Mouse (Mus musculus) kidney, embryonic 14.5 days (tissue): ENCODE results near the gene Ghrhr. TPM values are rescaled to one million over a fixed set of nuclear protein-coding genes. Genes with fewer than 3 reads are reported as not detected.

Experiments used
- ATAC-seq: fragments of 200-750 bp; cut with Nextera tagmentation; 2 replicates; pipeline ENCODE4 v1.8.0; 2017; ENCODE audit warnings: moderate number of reproducible peaks, mild to moderate bottlenecking, moderate TSS enrichment, moderate library complexity; ENCODE audit not compliant: low FRiP score, low TSS enrichment
- H3K27ac ChIP-seq: fragments of 300-500 bp; sonication (generic); 2 replicates; pipeline ENCODE4 v1.5.1; 2014; ENCODE audit warnings: low read depth, mild to moderate bottlenecking, low read length, moderate library complexity, mixed read lengths
- H3K27me3 ChIP-seq: fragments of 300-500 bp; sonication (generic); 2 replicates; pipeline ENCODE4 v1.6.1; 2014; ENCODE audit warnings: mild to moderate bottlenecking, low read length; ENCODE audit not compliant: control insufficient read depth, insufficient read depth
- H3K36me3 ChIP-seq: fragments of 300-500 bp; sonication (generic); 2 replicates; pipeline ENCODE4 v1.6.1; 2014; ENCODE audit warnings: low read length, mixed read lengths; ENCODE audit not compliant: control insufficient read depth, insufficient read depth
- H3K4me1 ChIP-seq: fragments of 300-500 bp; sonication (generic); 2 replicates; pipeline ENCODE4 v1.6.1; 2014; ENCODE audit warnings: low read length, mixed read lengths; ENCODE audit not compliant: control insufficient read depth, insufficient read depth
- H3K4me2 ChIP-seq: fragments of 300-500 bp; sonication (generic); replicated peaks from 2 replicates; pipeline ENCODE4 v1.6.1; 2014; ENCODE audit warnings: low read depth, mild to moderate bottlenecking, low read length
- H3K4me3 ChIP-seq: fragments of 300-500 bp; sonication (generic); 2 replicates; pipeline ENCODE4 v1.5.1; 2014; ENCODE audit warnings: mild to moderate bottlenecking, low read length
- H3K9ac ChIP-seq: fragments of 300-500 bp; sonication (generic); 2 replicates; pipeline ENCODE4 v1.6.1; 2014; ENCODE audit warnings: low read depth, mild to moderate bottlenecking, low read length, moderate library complexity
- H3K9me3 ChIP-seq: fragments of 300-500 bp; sonication (generic); 2 replicates; pipeline ENCODE4 v1.6.1; 2016; ENCODE audit warnings: low read length; ENCODE audit not compliant: control insufficient read depth
- WGBS: fragments of 180-500 bp; shearing (Covaris S2); extraction: QIAGEN DNeasy Blood & Tissue Kit; methylation state at CpG from one replicate; pipeline ENCODE4 v1.1.7; 2014; 5-methylcytosine and 5-hydroxymethylcytosine counted together
- polyA plus RNA-seq: library from polyadenylated mRNA; unstranded; fragments of >200 nt; fragmentation: Nextera tagmentation; extraction: Ambion mirVana; gene quantifications from 2 replicates; pipeline ENCODE4 v1.2.1, GENCODE M21; 2014

The Ghrhr gene
- polyA plus RNA-seq, 1 experiment from 2014 or later: not detected

DNA sequence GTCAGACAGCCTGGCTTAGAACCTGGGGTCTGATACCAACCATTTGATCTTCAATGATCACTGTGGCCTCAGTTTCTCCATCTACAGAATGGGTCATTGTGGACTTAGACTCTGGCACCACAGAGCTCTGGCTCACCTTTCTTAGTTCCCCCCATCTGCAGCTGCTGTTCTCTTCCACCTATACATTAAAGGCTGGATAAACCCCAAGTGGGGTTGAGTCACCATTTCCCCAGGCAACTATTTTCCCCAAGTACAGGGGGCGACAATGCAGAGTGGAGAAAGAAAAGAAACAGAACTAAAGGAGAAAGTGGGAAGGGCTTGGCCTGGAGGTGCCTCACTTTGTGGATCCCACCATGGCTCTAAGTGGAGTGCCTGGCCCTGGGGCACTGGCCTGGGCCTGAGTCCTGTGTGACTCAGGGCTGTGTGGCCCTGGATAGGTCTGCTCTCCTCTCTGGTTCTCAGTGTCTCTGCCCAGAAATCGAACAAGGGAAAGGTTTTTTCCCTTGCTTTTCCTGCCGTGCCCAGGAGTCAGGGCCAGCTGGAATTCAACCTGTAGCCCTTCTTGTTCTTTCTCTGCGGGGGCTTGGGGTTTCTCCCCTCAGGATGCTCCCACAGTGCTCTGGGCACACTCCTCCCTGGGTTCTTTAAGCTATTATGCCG lies 19.0 kb upstream of the Ghrhr start:
- Histone ChIP-seq H3K9ac (no peak overlapping the region), H3K4me1 (no peaks in the 10 kb centered on the region), H3K27ac (no peak overlapping the region; the same call in 1 of the 2 replicates), H3K36me3 (no peaks in the 10 kb centered on the region), H3K9me3 (no peaks in the 10 kb centered on the region), H3K4me3 (no peak overlapping the region), H3K4me2 (no peak overlapping the region), H3K27me3 (no peaks in the 10 kb centered on the region)
- ATAC-seq: no peak; the same call in 1 of the 2 replicates
- WGBS: 69% methylated on average over 5 of the region's 5 CpGs

DNA sequence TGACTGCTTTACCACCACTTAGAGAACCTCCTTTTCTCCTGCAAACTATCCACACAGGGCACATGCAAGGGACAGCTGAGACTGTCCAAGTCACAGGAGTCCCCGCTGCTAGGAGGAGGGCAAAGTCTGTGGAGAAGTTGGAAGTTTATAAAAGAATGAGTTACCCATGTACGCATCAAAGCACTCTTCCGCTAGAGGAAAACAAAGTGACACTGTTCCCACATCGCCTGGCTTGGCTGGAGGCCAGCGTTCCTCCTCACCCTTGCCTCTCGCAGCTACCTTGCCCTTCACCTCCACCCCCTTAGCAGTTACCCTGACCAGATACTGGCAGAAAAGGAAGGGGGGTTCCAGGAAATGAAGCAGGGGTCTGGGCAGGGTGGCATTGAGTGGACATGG lies 18.5 kb upstream of the Ghrhr start:
- peak; percentile 25; the same call in 1 of the 2 replicates for ATAC-seq
- H3K4me2 ChIP-seq: no peak overlapping the region
- H3K9me3 ChIP-seq: no peaks in the 10 kb centered on the region
- 53% methylated on average over 6 of the region's 6 CpGs for WGBS
- H3K4me1 ChIP-seq: no peaks in the 10 kb centered on the region
- no peak overlapping the region for H3K9ac ChIP-seq
- no peak overlapping the region for H3K4me3 ChIP-seq
- H3K27me3 ChIP-seq: no peaks in the 10 kb centered on the region
- H3K27ac ChIP-seq: no peak overlapping the region; the same call in 1 of the 2 replicates
- H3K36me3 ChIP-seq: no peaks in the 10 kb centered on the region

DNA sequence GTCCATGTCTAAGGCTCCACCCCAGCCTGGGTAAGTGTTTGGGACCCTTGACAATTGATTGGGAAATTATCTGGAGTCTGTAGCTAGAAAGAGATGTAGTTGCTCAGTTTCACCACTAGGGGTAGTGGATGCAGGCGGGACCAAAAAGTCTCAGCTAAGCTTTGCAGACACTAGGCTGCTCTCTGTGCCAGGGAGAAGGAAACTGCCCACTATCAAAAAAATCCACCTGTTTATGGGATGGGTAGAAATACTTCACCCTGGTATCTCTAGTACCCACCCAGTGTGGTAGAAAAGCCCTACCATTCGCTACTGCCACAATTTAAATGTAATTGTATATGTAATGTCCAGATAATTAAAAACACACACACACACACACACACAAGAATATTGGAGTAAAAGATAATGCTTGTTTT lies 17.4 kb upstream of the Ghrhr start:
- H3K4me3 ChIP-seq: no peak overlapping the region
- no peak overlapping the region for H3K9ac ChIP-seq
- H3K36me3 ChIP-seq: no peaks in the 10 kb centered on the region
- H3K27ac ChIP-seq: no peak overlapping the region
- H3K4me1 ChIP-seq: no peaks in the 10 kb centered on the region
- no peak for ATAC-seq
- WGBS: 30% methylated on average over 2 of the region's 2 CpGs
- H3K27me3 ChIP-seq: no peaks in the 10 kb centered on the region
- H3K9me3 ChIP-seq: no peaks in the 10 kb centered on the region
- no peak overlapping the region for H3K4me2 ChIP-seq

DNA sequence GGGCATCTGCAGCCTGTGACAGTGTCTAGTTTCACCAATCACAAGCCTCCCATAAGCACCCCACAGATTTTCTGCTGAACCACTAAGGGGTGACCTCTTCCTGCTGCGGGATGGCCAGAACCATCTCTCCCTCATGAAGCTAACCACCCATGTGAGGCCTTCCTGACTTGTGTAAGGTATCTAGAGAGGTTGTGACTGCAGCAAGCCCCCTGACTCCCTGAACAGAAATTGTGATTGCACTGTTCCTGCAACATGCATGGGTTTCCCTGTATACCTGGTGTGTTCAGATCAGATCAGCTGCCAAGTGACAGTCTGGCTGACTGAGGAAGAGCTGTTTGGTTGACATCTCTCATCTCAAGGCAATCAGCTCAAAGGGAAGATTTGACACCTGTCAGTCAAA lies 13.4 kb upstream of the Ghrhr start:
- H3K36me3 ChIP-seq: no peaks in the 10 kb centered on the region
- ATAC-seq: no peak
- no peak overlapping the region for H3K4me3 ChIP-seq
- no peaks in the 10 kb centered on the region for H3K4me1 ChIP-seq
- WGBS: 93% methylated on average over 1 of the region's 1 CpGs
- H3K4me2 ChIP-seq: no peak overlapping the region
- H3K27me3 ChIP-seq: no peaks in the 10 kb centered on the region
- H3K27ac ChIP-seq: no peak overlapping the region
- H3K9ac ChIP-seq: no peak overlapping the region
- H3K9me3 ChIP-seq: no peaks in the 10 kb centered on the region

DNA sequence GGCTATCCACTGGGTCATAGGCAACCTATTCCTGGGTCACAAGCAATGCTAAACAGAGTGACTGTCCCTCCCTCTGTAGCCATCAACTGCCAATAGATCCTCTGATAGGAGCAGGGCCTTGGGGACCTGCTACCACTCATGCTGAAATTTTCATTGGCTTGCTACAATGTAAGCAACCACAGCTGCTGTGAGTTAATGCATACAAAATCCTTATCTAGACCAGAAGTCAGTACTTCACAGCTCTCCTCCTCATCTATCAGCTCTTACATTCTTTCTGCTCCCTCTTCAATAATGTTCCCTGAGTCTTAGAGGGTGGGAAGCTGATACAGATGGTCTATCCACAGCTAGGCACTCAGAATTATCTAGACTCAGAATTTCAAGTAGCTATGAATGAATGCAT lies 9.0 kb upstream of the Ghrhr start:
- no peak overlapping the region for H3K27ac ChIP-seq
- no peaks in the 10 kb centered on the region for H3K9me3 ChIP-seq
- H3K27me3 ChIP-seq: no peaks in the 10 kb centered on the region
- no peaks in the 10 kb centered on the region for H3K4me1 ChIP-seq
- no peak for ATAC-seq
- no peaks in the 10 kb centered on the region for H3K36me3 ChIP-seq
- H3K9ac ChIP-seq: no peak overlapping the region
- H3K4me3 ChIP-seq: no peak overlapping the region
- H3K4me2 ChIP-seq: no peak overlapping the region

DNA sequence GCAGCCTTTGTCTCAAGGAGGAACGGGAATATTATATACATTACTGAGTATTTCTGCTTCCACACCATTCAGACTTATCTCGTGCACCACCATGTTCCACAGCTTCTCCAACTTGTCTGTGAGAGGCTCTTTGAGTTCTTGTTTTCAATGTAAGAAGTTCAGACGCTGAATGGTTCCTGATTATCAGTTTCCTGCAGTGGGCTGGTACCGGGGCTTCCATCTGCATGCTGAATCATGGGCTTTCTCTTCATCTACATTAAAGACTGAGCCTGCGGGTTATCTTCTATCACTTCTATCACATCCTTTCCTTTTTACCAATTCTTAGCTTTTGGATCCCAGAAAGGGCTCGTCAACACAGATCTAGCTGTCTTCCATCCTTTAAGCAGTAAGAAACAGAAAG lies 5.3 kb upstream of the Ghrhr start:
- H3K9ac ChIP-seq: no peak overlapping the region
- no peak overlapping the region for H3K4me3 ChIP-seq
- H3K9me3 ChIP-seq: no peaks in the 10 kb centered on the region
- H3K4me2 ChIP-seq: no peak overlapping the region
- 91% methylated on average over 6 of the region's 6 CpGs for WGBS
- H3K36me3 ChIP-seq: no peaks in the 10 kb centered on the region
- no peaks in the 10 kb centered on the region for H3K27me3 ChIP-seq
- no peak overlapping the region for H3K27ac ChIP-seq
- no peaks in the 10 kb centered on the region for H3K4me1 ChIP-seq
- no peak for ATAC-seq

DNA sequence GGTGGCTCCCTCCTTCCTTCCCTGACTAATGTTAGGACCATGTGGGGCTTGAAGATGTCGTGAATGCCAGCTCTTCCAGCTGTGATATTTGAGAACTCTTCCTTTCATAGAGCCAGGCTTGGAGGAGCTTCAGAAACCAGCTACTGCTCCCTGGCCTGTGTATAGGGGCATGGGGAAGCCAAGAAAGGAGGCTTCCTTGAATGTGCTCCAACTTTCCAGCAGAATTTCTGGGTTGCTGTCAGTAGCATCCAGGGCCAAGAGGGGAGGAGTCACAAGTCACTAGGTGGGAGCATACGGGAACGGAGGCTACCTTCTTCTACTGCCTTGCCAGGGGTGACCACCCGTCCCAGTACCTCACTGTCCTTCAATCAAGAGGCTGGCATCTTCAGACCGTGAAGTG lies 416 bp downstream of the Ghrhr start:
- Histone ChIP-seq H3K27me3 (no peaks in the 10 kb centered on the region), H3K36me3 (no peaks in the 10 kb centered on the region), H3K4me2 (no peak overlapping the region), H3K9me3 (no peaks in the 10 kb centered on the region), H3K9ac (no peak overlapping the region), H3K4me1 (no peaks in the 10 kb centered on the region), H3K4me3 (no peak overlapping the region), H3K27ac (no peak overlapping the region)
- no peak for ATAC-seq
- 75% methylated on average over 5 of the region's 5 CpGs for WGBS

DNA sequence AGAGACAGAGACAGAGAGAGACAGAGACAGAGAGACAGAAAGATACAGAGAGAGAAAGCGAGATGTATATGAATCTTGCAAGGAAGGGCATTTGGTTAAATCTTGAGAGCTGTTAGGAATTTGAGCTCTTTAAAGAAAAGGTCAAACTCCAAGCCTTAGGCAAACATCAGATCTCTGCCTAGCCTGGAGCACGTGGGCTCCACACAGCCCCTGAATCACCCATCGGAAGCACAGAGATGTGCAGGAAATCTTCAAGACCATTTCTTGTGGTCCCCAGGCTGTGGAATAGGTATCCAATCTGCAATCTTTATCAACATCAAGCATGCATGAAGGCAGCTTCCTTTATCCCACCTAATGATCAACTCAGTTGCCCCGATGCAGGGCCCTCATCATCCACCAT lies 1.4 kb downstream of the Ghrhr start:
- 80% methylated on average over 4 of the region's 4 CpGs for WGBS
- no peak overlapping the region for H3K4me2 ChIP-seq
- H3K36me3 ChIP-seq: no peaks in the 10 kb centered on the region
- no peaks in the 10 kb centered on the region for H3K9me3 ChIP-seq
- ATAC-seq: no peak
- H3K4me1 ChIP-seq: no peaks in the 10 kb centered on the region
- H3K9ac ChIP-seq: no peak overlapping the region
- H3K27ac ChIP-seq: no peak overlapping the region
- no peaks in the 10 kb centered on the region for H3K27me3 ChIP-seq
- H3K4me3 ChIP-seq: no peak overlapping the region

DNA sequence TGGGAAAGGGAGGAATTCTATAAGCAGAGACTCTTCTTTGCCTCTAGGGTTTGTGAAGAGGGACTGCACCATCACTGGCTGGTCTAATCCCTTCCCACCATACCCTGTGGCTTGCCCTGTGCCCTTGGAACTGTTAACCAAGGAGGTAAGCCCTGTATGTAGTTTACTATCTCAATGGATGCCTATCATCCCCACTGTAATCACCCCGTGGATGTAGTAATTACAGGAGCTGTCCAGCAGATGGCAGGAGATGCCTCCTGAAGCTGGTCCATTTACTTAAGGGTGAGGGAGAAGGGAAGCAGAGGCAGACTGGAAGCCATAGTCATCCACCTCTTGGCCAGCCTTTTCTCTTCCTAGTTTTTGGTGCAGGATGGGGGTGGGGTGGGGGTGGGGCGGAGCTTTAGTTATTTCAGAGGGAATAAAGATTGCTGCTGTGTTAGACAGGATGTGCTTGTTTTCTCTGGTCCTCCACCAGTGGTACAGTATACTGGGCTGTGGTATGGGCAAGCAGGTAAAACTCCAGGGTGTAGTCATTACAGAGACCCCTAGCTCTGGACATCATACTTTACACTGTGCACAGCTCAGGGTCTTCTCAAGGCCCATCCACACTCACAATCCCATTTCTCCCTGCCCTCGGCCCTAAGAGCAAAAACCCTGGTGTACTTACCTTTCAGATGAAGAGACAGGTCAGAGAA lies 3.7 kb downstream of the Ghrhr start:
- no peak overlapping the region for H3K27ac ChIP-seq
- H3K9ac ChIP-seq: no peak overlapping the region
- no peaks in the 10 kb centered on the region for H3K27me3 ChIP-seq
- ATAC-seq: no peak
- no peaks in the 10 kb centered on the region for H3K4me1 ChIP-seq
- 40% methylated on average over 3 of the region's 3 CpGs for WGBS
- no peaks in the 10 kb centered on the region for H3K36me3 ChIP-seq
- no peaks in the 10 kb centered on the region for H3K9me3 ChIP-seq
- no peak overlapping the region for H3K4me2 ChIP-seq
- H3K4me3 ChIP-seq: no peak overlapping the region
